Mouse (Mus musculus): Measurements from ENCODE around the gene 1110059E24Rik. TPM values are rescaled to one million over a fixed set of nuclear protein-coding genes. Genes with fewer than 3 reads are reported as not detected.

The 1110059E24Rik gene
- 49.5 TPM for polyA plus RNA-seq (2014; fragmentation: Illumina TruSeq; extraction: RNeasy Lipid Tissue Mini Kit (QIAGEN cat#74804); ENCODE audit: low read depth, low replicate concordance)

DNA sequence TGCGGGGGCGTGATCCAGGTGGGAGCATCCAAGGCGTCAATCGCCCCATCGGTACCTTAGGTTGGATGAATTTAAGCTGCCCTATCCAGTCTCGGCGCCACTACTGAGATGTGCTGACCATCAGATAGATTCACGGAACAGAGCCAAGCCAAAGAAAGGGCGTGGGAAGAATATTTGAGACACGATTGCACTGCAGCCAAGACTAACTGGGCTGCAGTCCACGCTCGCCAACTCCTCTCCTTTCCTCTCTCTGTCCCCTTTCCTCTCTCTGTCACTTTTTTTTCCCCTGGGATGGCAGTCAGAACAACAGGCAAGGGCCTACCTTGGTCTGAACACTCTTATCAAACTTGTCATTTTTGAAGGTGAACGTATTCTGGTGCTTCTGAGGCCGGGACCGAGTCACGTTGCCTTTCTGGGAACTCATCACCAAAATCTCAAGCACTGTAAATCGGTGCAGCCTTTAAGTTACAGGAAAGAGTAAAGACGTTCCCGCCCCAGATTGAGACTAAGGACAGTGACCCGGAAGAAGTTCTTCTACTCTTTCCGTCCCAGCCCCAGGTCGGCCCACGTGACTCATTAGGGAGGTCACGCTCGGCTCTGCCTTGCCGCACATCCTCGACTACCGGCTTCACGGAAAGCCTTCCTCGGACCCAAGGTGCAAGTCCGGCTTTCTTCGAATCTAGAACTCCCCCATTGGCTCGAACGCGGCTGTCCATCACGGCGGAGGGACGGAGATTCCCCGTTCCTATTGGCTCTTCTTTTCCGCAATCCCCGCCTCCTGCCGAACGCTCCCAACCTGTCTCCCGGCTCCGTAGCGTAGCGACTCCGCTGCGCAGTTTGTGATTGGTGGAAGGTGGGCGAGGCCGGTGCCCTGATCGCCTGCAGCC, at the start of gene 1110059E24Rik:
TSS of gene 1110059E24Rik (minus strand) at position 692 of the 887 bp plus-strand sequence.

DNA sequence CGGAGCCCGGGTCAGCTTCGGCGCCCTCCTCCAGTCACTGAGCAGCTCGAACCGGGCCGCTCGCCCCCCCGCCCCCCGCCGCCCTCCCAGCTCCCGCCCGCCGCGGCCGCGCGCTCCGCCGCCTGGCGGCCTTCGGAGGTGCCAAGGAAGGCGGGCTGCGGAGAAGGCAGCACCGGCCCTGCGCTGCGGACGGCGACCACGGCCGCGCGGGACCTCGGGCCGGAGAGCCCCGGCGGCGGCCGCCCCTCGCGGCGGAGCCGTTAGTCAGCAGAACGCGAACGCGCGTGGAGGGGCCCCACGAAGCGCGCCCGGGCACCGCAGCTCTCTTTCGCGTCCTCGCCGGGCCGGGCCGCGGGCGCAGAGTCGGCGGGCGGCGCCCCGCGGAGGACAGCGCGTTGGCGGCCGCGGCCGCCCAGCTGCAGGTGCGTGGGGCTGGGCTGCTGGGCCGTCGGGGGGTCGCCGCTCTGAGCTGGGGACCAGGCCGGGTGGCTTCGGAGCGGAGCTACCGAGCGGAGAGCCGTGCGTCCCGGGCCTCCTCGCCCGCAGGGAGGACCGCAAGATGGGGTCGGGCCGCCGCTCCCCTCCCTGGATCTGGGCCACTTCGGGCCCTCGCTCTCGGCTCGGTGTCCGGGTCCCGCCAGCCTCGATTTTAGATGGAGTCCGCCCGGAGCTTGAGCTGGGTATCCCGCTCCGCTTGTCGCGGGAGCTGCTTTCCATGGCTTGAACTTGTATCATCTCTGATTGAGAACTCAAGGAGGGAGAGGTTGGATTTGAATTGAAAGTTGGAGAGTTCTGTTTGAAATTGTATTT, 601 bp upstream of the 1110059E24Rik start, which contains the start of gene Abhd17b:
TSS of gene Abhd17b (plus strand) at position 14 of the 810 bp plus-strand sequence.

Other genes with a start within 250 kb of the 1110059E24Rik start
- gene Gda, start 179.5 kb downstream of the 1110059E24Rik start, polyA plus RNA-seq (2014; fragmentation: Illumina TruSeq; extraction: RNeasy Lipid Tissue Mini Kit (QIAGEN cat#74804); ENCODE audit: low read depth, low replicate concordance), result 33.4 TPM
- gene Abhd17b, start 209 bp upstream of the 1110059E24Rik start, polyA plus RNA-seq (2014; fragmentation: Illumina TruSeq; extraction: RNeasy Lipid Tissue Mini Kit (QIAGEN cat#74804); ENCODE audit: low read depth, low replicate concordance), result 34.5 TPM
- gene Cemip2, start 125.4 kb upstream of the 1110059E24Rik start, polyA plus RNA-seq (2014; fragmentation: Illumina TruSeq; extraction: RNeasy Lipid Tissue Mini Kit (QIAGEN cat#74804); ENCODE audit: low read depth, low replicate concordance), result 4.9 TPM

Measured in liver, adult 10 weeks (tissue).